Mouse (Mus musculus): Measurements from ENCODE around the gene Slc25a4. TPM values are rescaled to one million over a fixed set of nuclear protein-coding genes. Genes with fewer than 3 reads are reported as not detected.

Slc25a4 gene
- total RNA-seq, 2 experiments from 2014 or later = 276 to 572 TPM

GRCm38 (mm10) chr8:46204974-46205640, 6.0 kb downstream of the Slc25a4 start:
- DNase-seq = no peak

GRCm38 (mm10) chr8:46204301-46204700, 6.8 kb downstream of the Slc25a4 start:
- no peak for DNase-seq

- DNase-seq = no peak
Measured at GRCm38 (mm10) chr8:46202350-46202749, 8.7 kb downstream of the Slc25a4 start.

- DNase-seq = no peak
Measured at GRCm38 (mm10) chr8:46197673-46198072, 13.4 kb downstream of the Slc25a4 start.

GRCm38 (mm10) chr8:46196877-46197276, 14.2 kb downstream of the Slc25a4 start:
- no peak for DNase-seq

GRCm38 (mm10) chr8:46193100-46193499, 18.0 kb downstream of the Slc25a4 start:
- no peak for DNase-seq

- DNase-seq = peak; percentile 76
Measured at GRCm38 (mm10) chr8:46185361-46185760, 25.7 kb downstream of the Slc25a4 start.

- DNase-seq = no peak
Measured at GRCm38 (mm10) chr8:46180136-46180535, 30.9 kb downstream of the Slc25a4 start.

- no peak for DNase-seq
Measured at GRCm38 (mm10) chr8:46173651-46174050, 37.4 kb downstream of the Slc25a4 start.

- no peak for DNase-seq
Measured at GRCm38 (mm10) chr8:46163870-46164190, 47.3 kb downstream of the Slc25a4 start.

- peak; percentile 97 for DNase-seq
Measured at GRCm38 (mm10) chr8:46162953-46163869, 47.9 kb downstream of the Slc25a4 start.

Small RNA genes lying within 50 kb of the gene (microRNA-seq; reads per million reads assigned to microRNA genes)
- not detected for gene Gm23812

Other genes with a start within 250 kb of the Slc25a4 start
- 1 to 10 TPM; 1.0 to 2.5 TPM for gene 1700029J07Rik, start 236.0 kb downstream of the Slc25a4 start, total RNA-seq (2021)
- gene Ufsp2, start 235.8 kb downstream of the Slc25a4 start, total RNA-seq (2021) = 10 to 100 TPM; 50.9 to 52.5 TPM
- under 1 TPM; 0.09 to 0.24 TPM for gene Lrp2bp, start 212.0 kb downstream of the Slc25a4 start, total RNA-seq (2021)
- 1 to 10 TPM; 1.7 to 5.3 TPM for gene Ankrd37, start 205.6 kb downstream of the Slc25a4 start, total RNA-seq (2021)
- 10 to 100 TPM; 16.7 to 21.2 TPM for gene Cfap97, start 59.5 kb downstream of the Slc25a4 start, total RNA-seq (2021)
- 10 to 100 TPM; 17.0 to 18.7 TPM for gene Snx25, start 59.1 kb downstream of the Slc25a4 start, total RNA-seq (2021)
- not detected for gene Helt, start 83.4 kb upstream of the Slc25a4 start, total RNA-seq (2021)